Mouse (Mus musculus) lung, postnatal 10 days (tissue): ENCODE measurements around the gene Dvl1.
A peak's percentile ranks its signal among the peaks of the same experiment; 100 is the strongest.

Experiments
- DNase-seq: peaks from one replicate; pipeline ENCODE4 v3.0.0; 2021

Dvl1 gene

DNA sequence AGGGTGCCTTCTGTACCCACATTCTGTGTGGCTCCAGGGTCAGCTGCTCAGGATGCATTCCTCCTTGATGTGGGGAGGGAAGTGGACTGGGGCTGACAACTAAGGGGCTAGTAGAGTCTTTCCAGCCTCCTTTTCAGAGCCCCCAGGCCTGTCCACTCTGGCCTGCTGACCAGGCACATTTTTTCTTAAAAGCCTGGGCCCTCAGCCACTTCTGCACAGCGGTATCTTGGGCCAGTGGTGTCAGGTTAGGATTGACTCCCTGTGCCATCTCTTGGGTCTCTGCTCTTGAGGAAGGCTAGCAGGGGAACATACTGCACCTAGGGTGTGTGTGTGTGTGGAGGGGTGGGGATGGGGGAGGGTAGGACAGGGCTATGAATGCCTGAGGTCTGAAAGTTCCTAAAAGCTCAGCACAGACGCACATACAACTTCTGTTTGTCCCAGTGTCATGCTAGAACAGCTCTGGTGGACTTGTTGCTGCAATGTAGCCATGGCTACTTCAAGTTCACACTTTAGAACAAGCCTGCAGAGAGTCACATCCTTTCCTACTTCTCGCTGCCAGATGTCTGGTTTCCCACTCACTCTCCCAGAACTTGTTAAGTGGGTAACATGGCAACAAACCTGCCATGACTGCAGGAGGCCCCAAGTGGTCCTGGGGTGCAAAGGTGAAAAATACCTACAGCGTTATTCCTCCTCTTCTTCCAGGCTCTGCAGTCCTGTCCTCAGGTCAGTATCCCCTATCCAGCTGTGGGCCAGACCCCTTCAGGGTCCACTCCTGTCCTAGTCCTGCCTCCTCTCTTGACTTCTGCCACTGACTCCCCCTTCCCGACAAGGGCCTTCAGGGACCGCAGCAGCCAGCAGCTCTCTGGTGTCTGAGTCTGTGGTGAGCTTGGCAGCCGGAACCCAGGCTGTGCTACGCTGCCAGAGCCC, 6.9 kb upstream of the Dvl1 start:
- DNase-seq, result peak; percentile 30

DNA sequence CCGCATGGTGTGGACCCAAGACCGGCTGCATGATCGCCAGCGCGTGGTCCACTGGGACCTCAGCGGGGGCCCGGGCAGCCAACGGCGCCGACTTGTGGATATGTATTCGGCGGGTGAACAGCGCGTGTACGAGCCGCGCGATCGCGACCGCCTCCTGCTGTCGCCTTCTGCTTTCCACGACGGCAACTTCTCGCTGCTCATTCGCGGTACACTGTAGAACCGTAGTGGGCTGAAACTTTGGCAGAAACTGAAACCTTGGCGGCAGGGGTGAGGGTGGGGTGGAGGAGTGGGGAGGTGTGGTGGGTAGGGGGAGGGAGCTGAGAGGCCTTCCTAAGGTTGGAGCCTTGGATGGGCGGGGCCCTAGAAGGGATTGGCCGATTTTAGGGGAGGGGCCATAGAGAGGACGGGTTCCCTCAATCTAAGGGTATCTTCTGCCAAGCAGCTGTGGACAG, 6.2 kb upstream of the Dvl1 start:
- DNase-seq, result peak; percentile 88

DNA sequence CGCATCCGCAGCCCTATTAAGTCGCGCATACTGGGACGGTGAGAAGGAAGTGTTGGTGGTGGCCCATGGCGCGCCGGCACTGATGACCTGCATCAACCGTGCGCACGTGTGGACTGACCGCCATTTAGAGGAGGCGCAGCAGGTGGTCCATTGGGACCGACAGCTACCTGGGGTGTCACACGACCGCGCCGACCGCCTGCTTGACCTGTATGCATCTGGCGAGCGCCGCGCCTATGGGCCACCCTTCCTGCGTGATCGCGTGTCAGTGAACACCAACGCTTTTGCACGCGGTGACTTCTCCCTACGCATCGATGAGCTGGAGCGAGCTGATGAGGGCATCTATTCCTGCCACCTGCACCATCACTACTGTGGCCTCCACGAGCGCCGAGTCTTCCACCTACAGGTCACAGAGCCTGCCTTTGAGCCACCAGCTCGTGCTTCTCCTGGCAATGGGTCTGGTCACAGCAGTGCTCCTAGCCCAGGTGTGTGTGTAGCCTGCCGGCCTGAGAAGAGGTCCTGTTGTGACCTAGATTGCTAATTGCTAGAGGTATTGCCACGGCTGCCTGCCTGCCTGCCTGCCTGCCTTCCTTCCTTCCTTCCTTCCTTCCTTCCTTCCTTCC, 5.4 kb upstream of the Dvl1 start:
- no peak for DNase-seq

DNA sequence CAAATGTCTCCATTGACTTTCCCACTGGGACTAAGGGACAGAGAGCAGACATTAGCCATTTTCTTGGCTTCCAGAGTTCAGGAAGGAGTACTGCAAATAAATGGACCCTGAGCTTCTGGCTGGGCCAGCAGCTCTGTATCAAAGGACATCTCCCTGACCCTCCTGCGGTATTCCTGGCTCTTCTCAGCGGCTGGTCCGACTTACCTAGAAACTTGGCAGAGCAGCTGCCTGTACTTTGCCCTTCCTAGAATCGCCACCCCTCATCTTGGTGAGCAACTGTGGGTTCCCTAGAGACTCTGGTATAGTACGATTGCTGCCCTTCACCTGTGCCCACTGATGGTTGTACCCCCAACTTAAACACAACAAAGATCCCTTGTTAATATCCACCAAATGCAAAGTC, 4.0 kb upstream of the Dvl1 start:
- DNase-seq, result no peak

DNA sequence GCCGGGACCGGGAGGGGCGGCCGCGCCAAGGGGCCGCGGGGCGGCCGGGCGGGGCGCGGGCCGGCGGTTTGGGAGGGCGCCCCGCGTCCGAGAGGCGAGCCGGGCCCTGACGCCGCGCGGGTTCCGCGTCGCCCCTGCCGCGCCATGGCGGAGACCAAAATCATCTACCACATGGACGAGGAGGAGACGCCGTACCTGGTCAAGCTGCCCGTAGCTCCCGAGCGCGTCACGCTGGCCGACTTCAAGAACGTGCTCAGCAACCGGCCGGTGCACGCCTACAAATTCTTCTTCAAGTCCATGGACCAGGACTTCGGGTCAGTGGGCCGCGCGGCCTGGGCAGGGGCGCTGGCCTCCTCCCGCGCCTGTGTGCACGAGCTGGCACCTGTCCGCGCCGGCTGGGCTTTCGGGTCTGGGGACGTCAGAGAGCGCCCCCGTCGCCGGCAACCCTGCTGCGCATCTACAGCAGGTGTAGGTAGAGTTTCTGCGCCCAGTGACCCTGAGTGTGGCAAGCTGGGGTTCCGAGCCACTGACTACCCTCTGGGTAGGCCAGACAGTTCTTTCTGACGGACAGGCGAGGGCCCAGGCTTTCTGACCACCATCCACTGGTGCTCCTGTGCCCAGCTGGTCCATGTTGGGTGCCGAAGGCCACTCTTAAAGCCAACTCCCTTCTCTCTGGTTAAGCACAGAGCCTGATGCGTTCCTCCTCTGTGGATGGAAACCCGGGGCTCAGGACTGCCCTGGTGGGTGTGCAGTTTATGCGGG, 570 bp downstream of the Dvl1 start:
- peak; percentile 54 for DNase-seq

DNA sequence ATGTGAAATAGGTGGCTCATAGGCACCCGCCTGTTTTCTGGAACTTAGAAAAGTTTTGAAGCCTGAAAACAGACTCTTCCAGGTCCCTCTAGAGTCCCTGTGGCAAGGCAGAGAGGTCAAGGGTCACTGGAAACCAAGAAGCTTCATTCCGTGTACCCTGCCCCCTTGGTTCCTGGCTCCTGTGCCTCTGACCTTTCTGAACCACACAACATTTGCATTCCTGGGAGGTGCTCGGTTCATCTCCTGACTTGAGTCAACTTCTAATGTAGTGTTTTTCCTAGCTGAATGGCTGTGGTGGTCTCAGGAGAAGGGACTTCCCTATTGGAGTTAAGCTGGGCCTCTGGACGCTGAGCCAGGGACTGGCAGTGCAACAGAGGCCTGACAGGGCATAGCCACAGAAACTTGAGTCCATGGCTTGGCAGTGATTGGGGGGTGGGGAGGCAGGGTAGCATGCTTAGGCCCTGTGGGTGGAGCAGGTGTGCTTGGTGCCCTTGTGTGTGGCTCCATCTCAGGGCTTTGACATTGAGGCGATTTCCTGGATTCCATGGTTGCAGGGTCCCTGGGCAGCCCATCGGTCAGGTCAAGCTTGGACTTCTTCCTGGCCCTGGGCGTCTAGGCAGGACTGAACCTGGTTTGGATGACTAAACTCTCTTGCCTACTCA, 1.4 kb downstream of the Dvl1 start:
- DNase-seq, result no peak

DNA sequence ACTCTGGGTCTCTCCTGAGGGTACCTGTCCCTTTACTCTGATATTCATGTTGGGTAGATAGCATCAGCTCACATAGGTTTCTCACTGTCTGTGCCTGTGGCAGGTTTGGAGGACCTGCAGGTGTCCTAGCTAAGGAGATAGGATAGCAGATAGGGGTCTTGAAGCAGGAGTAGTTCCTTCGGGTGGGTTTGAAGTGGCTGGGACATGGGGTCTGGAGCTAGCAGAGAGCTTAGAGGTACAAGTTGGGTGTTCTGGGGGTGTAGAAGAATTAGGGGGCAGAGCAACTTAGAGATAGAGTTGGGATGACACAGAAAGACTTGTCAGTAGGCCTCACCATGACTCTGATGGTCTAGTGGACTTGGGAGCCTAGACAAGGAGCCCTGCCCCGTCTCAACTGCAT, 2.2 kb downstream of the Dvl1 start:
- no peak for DNase-seq

DNA sequence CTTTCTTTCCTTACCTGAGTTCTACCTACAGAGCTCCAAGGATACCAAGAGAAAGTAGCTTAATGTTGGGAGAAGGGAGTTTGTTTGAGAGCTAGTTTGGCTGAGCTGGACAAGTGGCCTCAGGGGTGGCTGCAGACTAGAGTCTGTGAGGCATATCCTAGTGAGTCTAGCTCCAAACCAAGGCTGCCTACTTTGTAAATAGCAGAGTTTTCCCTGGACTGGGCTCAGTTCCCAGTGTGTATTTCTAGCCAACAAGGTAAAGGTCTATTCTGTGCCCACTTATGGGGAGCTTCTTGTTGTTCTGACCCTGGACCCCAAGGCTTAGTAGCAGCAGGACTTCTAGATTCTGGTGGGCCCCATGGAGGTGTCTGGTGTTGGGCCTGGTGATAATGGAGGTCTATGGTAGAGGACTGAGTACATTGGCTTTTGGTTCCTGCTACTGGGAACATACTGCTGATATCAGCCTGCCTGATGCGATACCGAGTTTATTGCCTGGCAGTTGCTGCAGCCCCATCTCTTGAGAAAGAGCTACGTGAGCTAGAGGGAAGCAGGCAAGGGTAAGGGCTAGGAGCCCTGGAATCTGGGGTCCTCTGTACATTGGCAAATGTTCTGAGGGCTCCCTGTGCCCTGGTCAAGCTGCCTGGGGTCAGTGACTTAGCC, 2.7 kb downstream of the Dvl1 start:
- no peak for DNase-seq

DNA sequence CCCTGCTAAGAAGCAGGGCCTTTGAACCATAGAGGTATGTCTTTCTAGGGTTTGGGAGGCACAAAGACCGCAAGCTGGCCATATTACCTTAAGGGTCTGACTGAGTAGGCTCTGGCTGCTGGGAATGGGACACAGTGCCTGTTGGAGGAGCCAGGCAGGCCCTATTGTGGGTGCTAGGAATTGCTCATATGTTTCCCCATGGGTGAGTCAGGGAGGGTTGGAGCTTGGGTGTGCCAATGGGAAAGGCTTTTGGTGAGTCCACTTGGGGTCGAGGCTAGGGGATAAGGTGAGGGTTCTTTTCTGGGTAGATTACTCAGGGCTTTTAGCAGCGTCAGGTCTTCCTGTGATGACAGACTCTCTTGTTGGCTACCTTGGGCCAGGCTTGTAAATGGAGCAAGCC, 4.2 kb downstream of the Dvl1 start:
- no peak for DNase-seq

DNA sequence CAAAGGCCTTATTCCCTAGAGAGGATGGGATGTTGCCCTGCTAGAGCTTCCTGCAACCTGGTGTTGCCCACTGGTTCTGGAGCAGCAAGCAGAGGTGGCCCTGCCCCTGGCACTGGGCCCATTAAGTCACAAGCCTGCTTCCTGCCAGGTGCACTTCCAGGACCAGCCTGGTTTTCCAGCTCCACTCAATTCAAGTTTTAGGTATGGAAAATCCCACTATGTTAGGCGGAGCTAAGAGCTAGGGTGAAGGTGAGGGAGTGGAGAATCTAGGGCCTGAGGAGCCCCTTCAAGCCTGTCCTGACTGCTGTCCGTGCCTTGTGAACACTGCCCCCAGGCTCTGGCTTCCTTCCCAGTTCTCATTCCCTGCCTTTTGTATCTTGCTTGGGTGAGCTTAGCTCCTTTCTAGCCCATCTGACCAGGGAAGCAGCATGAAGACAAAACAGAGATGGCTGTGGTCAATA, 4.8 kb downstream of the Dvl1 start:
- peak; percentile 25 for DNase-seq

DNA sequence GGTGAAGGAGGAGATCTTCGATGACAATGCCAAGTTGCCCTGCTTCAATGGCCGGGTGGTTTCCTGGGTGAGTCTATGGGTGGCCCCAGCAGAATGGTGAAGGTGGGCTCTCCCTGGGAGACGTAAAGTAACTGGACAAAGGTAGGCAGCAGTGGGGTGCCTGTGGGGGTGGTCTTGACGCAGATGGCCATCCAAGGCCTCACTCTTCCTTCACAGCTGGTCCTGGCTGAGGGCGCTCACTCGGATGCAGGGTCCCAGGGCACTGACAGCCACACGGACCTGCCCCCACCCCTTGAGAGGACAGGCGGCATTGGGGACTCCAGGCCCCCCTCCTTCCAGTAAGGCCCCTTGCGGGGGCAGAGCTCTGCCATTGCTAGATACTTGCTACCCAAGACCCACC, 6.2 kb downstream of the Dvl1 start:
- no peak for DNase-seq

DNA sequence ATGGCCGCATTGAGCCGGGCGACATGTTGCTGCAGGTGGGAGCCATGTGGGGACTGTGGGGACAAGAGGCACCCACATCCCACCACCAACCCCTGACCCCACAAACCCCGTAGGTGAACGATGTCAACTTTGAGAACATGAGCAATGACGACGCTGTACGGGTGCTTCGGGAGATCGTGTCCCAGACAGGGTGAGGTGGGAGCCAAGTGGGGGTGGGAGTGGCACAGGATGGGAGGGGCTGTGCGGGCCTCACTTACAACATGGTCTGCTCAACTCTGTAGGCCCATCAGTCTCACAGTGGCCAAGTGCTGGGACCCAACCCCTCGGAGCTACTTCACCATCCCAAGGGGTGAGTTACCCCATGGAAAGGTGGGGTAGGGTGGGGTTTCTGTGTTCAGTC, 7.8 kb downstream of the Dvl1 start:
- no peak for DNase-seq

DNA sequence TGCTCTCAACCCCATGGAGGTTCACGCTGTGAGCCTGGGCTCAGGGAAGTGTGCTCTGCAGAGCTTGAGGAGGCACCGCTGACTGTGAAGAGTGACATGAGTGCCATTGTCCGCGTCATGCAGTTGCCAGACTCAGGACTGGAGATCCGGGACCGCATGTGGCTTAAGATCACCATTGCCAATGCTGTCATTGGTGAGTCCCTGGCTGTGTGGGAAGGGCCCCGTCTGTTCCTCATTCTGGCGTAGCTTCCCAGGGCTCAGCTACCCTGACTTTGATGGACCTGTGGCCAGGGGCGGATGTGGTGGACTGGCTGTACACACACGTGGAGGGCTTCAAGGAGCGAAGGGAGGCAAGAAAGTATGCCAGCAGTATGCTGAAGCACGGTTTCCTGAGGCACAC, 8.9 kb downstream of the Dvl1 start:
- DNase-seq, result no peak

DNA sequence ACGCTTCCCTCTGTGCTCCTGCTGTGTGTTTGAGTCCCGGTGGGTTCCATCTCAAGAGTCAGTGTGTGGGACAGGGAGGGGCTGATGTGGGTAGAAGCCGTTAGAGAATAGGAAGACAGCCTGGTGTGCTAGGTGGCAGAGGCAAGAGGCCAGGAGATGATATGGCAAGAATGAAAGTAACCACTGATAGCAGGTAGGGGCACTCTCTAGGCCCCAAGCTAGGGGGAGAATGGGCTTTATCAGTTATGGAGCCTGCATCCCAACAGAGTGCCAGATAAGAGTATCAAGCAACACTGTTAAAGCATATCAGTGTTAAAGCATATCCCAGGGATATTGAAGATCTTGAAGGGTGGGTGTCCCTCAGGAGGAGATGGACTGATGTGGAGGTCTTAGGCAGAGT, 9.7 kb downstream of the Dvl1 start:
- DNase-seq, result no peak

DNA sequence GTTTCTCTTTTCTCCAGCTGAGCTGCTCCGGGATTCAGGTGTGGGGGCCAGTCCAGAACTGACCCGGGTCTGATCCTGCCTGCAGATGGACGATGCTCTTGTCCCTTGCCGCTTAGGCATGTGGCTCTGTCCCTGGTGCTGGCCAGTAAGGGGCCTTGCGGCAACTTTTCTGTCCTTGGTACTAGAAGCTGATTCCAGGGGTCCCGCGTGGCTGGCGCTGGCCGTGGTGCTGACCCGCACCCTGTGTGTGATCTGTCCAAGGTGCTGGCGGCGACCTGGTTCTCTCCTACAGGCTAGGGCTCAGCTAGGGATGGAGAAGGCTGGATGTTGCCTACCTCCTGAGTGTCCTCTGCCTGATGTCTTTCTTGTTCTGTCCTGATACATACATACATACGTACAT, 12.1 kb downstream of the Dvl1 start:
- DNase-seq, result peak; percentile 74

DNA sequence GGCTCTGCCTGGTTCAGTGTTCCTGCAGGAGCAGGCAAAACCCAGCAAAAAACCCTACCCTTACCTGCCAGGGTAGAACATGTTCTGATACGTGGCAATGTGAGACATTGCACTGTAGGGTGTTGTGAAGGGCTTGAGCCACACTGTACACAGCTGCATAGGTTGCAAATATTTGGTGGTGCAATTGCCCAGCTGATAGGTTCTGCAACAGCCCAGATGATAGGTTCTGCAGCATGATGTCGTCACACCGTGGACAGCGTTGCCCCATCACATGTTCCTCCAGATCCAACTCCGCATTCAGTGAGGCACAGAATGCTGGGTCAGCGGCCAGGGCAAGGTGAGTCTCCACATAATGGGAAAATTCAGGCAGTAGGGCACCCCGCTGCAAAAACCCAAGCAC, 14.6 kb downstream of the Dvl1 start:
- no peak for DNase-seq

DNA sequence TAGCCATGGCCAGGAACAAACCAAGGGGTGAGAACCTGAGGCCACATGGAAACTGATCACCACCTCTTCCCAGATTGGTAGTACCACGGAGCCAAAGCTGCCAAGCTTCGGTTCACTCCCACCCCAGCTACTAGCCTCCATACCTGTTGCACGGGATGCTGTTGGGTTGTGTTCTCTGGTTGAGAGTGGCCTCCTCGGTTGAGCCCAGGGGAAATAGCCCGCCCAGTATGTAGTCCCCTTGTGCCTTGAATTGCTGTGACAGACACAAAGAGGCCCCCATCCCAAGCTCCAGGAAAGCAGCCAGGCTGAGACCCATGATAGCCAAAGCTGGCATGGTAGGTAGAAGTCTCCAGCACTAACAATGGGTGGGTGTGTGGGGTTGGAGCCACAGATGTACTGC, 15.8 kb downstream of the Dvl1 start, which contains the start of gene Tas1r3:
Tas1r3 (minus strand) TSS at position 362 of the 400 bp plus-strand sequence.
- DNase-seq, result no peak

DNA sequence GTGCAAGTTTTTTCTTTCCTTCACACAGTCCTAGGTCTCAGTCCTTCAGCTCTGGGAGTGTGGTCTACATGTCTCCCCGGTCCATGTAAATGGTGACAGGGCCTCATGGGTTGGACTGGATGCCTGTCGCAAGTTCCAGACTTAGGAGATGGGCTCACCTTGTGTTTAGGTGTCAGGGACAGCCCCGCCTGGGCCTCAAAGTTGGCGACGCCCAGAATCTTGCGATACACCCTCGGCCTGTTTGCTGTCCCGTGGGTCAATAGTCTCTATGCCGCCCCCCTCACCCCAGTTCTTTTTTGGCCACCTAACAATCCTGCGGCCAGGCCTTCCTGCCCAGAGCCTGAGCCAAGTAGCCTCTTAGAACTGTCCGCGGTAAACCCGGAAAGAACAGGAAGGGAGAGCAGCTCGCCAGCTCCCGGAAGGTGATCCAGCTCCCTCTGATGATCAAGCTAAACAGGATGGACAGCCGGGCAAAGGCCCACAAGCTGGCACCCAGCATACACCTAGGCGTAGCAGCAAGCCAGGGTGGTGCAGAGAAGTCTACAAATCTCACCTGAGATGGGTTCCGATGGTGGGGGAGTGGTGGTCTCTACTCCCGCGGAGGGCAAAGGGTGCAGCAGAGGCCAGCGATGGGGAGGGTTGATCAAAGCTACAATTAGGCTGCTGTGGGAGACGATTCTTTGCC, 21.6 kb downstream of the Dvl1 start:
- DNase-seq, result peak; percentile 39

DNA sequence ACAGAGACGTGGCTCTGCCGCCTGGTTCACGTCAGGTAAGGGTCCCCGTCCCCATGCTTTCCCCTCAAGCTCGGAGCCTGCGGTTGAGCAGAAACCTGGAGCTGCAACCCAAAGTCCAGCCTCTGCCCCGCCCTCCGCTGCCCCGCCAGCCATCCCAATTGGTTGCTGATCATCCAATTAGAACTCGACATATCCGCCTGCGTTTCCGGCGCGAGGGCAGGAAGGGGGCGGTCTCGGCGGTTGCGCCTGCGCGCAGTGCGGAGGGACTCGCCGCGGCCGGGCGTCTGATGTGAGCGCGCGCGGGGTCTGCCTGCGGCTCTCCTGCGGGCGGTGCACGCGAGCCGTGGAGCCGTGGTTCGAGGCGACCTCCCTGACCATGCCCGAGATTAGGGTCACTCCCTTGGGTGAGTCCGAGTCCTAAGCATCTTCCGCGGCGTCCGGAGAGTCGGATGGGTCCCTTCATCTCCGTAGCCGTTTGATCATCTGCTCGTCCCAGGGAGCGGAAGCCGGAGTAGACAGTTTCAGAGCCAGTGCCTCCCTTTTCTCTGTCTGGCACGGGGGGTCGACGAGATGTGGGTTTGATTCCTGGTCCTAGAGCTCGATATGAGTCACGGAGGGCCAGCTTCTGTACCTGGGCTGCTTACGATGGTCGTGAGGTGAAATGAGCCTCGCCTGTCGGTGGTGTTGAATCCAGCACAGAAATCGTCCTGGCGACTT, 22.3 kb downstream of the Dvl1 start, which contains the start of the genes Cptp and Ints11:
Cptp (minus strand) TSS at position 124 of the 717 bp plus-strand sequence.
Ints11 (plus strand) TSS at position 230 of the 717 bp plus-strand sequence.
- DNase-seq, result peak; percentile 99

DNA sequence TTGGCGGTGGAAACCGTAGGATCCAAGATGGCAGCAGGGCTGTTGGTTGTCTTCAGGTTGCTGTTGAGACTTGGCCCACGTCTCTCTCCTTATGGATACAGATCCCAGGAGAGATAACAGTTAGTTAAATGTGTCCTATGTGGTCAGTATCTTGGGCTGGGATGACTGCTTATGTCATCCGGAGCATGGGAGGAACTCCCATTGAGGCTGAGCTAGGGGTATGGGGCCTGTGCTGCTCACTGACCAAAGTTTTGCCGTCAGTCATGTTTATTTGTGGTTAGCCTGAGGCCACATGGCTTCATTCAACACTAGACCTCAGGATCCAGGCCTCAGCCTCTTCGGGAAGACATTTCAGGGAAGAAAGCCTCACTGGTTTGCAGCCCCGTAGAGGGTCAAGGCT, 24.2 kb downstream of the Dvl1 start:
- no peak for DNase-seq

DNA sequence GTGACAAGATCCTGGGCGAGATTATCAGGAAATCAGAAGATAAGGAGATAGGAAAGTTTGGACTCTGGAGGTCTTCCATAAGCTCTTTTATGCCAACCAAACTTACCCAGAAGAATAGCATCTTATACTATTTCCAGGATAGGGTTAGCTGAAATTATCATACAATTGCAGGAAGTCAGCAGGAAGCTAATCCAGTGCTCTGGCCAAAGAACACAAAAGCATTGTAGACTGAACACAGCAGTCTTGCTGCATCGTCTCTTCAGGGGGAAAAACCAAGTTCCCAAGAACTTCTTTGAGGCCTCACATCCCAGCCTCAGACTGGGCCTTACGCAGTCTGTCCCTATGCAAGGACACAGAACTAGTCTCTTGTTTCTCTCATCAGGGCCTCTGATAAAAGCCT, 36.4 kb downstream of the Dvl1 start:
- DNase-seq, result no peak
